Mouse (Mus musculus) activated CD4-positive, CD25-positive, alpha-beta regulatory T cell, adult 4 months (primary cell): ENCODE measurements around the gene Psme2. TPM values are rescaled to one million over a fixed set of nuclear protein-coding genes. Genes with fewer than 3 reads are reported as not detected.

Experiments
- ATAC-seq: one replicate; pipeline ENCODE4 v1.8.0; 2017
- polyA plus RNA-seq, 2 experiments: library from polyadenylated mRNA; unstranded; fragments of 100-300 nt; shearing (Covaris generic); gene quantifications; one replicate each; pipeline ENCODE4 v1.2.1; 2017

Gene Psme2
- polyA plus RNA-seq: 100 to 1,000 TPM; 980 to 996 TPM

GRCm38 (mm10) chr14:55590748-55591330 lies at the start of gene Psme2:
Gene Psme2 (minus strand): TSS chr14:55591113.
- peak; percentile 55 for ATAC-seq

- ATAC-seq: no peak
Observed at GRCm38 (mm10) chr14:55637795-55638194, 46.9 kb upstream of the Psme2 start, which contains the start of gene Gm49378. Gene Gm49378 (minus strand): TSS chr14:55637895.

GRCm38 (mm10) chr14:55635523-55636007 lies 44.7 kb upstream of the Psme2 start, which contains the start of gene Ipo4:
Gene Ipo4 (minus strand): TSS chr14:55635957.
- ATAC-seq: peak; percentile 99

- ATAC-seq: no peak
Observed at GRCm38 (mm10) chr14:55634874-55635522, 44.1 kb upstream of the Psme2 start.

GRCm38 (mm10) chr14:55629312-55629711 lies 38.4 kb upstream of the Psme2 start:
- ATAC-seq: peak; percentile 72

- ATAC-seq: no peak
Observed at GRCm38 (mm10) chr14:55628077-55628827, 37.3 kb upstream of the Psme2 start.

GRCm38 (mm10) chr14:55618486-55619195 lies 27.7 kb upstream of the Psme2 start:
- ATAC-seq: no peak

- ATAC-seq: peak; percentile 36
Observed at GRCm38 (mm10) chr14:55617822-55618221, 26.9 kb upstream of the Psme2 start, which contains the start of gene Rec8. Gene Rec8 (plus strand): TSS chr14:55618037.

GRCm38 (mm10) chr14:55616844-55617243 lies 25.9 kb upstream of the Psme2 start:
- no peak for ATAC-seq

GRCm38 (mm10) chr14:55615876-55616275 lies 25.0 kb upstream of the Psme2 start:
- no peak for ATAC-seq

- ATAC-seq: no peak
Observed at GRCm38 (mm10) chr14:55614565-55615178, 23.8 kb upstream of the Psme2 start.

GRCm38 (mm10) chr14:55613346-55613745 lies 22.4 kb upstream of the Psme2 start:
- no peak for ATAC-seq

- no peak for ATAC-seq
Observed at GRCm38 (mm10) chr14:55608339-55608738, 17.4 kb upstream of the Psme2 start.

- no peak for ATAC-seq
Observed at GRCm38 (mm10) chr14:55605743-55606459, 15.0 kb upstream of the Psme2 start.

GRCm38 (mm10) chr14:55604823-55605222 lies 13.9 kb upstream of the Psme2 start:
- ATAC-seq: no peak

GRCm38 (mm10) chr14:55603633-55604576 lies 13.0 kb upstream of the Psme2 start:
- peak; percentile 90 for ATAC-seq

- no peak for ATAC-seq
Observed at GRCm38 (mm10) chr14:55603271-55603632, 12.3 kb upstream of the Psme2 start, which contains the start of gene Irf9. Gene Irf9 (plus strand): TSS chr14:55603571.

GRCm38 (mm10) chr14:55598521-55599390 lies 7.8 kb upstream of the Psme2 start:
- ATAC-seq: no peak

GRCm38 (mm10) chr14:55596036-55596690 lies 5.2 kb upstream of the Psme2 start:
- ATAC-seq: no peak
